ENCODE assay signal across 10 mouse cellular contexts in the genomic region with DNA sequence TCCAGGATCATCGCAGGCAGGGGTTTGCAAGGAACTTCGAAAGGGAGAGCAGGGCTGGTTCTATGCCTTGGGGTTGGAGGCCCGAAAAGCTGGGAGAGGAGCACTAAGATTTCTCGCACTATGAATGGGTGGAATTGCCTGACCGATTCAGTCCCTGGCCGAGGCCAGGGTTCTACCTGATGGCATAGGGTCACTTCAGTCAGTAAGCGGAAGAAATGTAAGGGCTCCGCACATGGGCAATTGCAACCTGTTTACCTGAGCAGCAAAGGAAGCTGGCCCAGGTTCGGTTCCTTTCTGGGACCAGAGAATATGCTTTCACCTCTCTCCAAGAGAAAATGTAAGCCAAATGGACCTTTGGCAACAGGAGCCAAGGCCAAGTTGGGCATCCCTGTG. TPM values are rescaled to one million over a fixed set of nuclear protein-coding genes. Genes with fewer than 3 reads are reported as not detected.
DNase-seq lines count a peak whose midpoint lies in the region; ATAC-seq and TF ChIP-seq lines count a peak whose summit lies in the region.
"Had no signal": no experiment of that assay in that cellular context is flagged by ENCODE, and none has a peak within 500 bp of the region (broad histone marks: within the 10 kb centered on the region; RNA-seq: fewer than 3 reads in every experiment).

No protein-coding gene starts in this region.

- H3K4me1 ChIP-seq in kidney, postnatal 0 days (replicated peaks; ENCODE audit: insufficient read depth, low read length): peaks cover 14% of the 10 kb centered on the region
- peaks cover 54% of the 10 kb centered on the region for H3K4me1 ChIP-seq in hindbrain, embryonic 14.5 days (replicated peaks; ENCODE audit: control insufficient read depth, insufficient read depth, low read length)
- H3K4me1 ChIP-seq in midbrain, embryonic 11.5 days (ENCODE audit: control insufficient read depth, insufficient read depth, low read length): peaks cover 55% of the 10 kb centered on the region

- H3K27me3 ChIP-seq in kidney, postnatal 0 days (ENCODE audit: insufficient read depth, low read length): peaks cover 88% of the 10 kb centered on the region
- H3K27me3 ChIP-seq in hindbrain, embryonic 14.5 days (ENCODE audit: control insufficient read depth, insufficient read depth, low read length): peaks cover 55% of the 10 kb centered on the region
- H3K27me3 ChIP-seq in midbrain, embryonic 11.5 days (ENCODE audit: control insufficient read depth, insufficient read depth, low read length): peaks cover 93% of the 10 kb centered on the region

- H3K9ac ChIP-seq in kidney, postnatal 0 days (ENCODE audit: low read depth, low read length): no peak overlapping the region
- H3K9ac ChIP-seq in hindbrain, embryonic 14.5 days: peak overlapping the region; percentile 96
- peak overlapping the region; percentile 24; the same call in 1 of the 2 replicates for H3K9ac ChIP-seq in midbrain, embryonic 11.5 days (ENCODE audit: low read length)
- H3K9ac ChIP-seq: lung, embryonic 15.5 days had no signal

- no peak for DNase-seq in kidney, postnatal 0 days (ENCODE audit: low spot score)
- no peak for DNase-seq in kidney, postnatal 14 days
- DNase-seq in hindbrain, embryonic 14.5 days (ENCODE audit: low spot score): no peak
- no peak for DNase-seq in midbrain, embryonic 11.5 days (ENCODE audit: low spot score, missing footprints)
- DNase-seq in retina, postnatal 1 day: peak; percentile 24
- DNase-seq in frontal cortex, postnatal 36 days (ENCODE audit: low spot score in 2 of 2): no peak
- DNase-seq in gastrocnemius, adult 2 months: no peak
- DNase-seq: kidney, adult 2 months; layer of hippocampus, adult 9-11 months had no signal

- H3K36me3 ChIP-seq in kidney, postnatal 0 days (ENCODE audit: insufficient read depth, low read length): no peaks in the 10 kb centered on the region
- no peaks in the 10 kb centered on the region for H3K36me3 ChIP-seq in hindbrain, embryonic 14.5 days (replicated peaks; ENCODE audit: control insufficient read depth, insufficient read depth)
- no peaks in the 10 kb centered on the region for H3K36me3 ChIP-seq in midbrain, embryonic 11.5 days (ENCODE audit: control insufficient read depth, insufficient read depth, low read length)
- H3K36me3 ChIP-seq: lung, embryonic 15.5 days had no signal

- H3K27ac ChIP-seq in kidney, postnatal 0 days: no peak overlapping the region
- H3K27ac ChIP-seq in hindbrain, embryonic 14.5 days: peak overlapping the region; percentile 98
- peak overlapping the region; percentile 84 for H3K27ac ChIP-seq in midbrain, embryonic 11.5 days (ENCODE audit: low read depth, low read length)
- no peak overlapping the region for H3K27ac ChIP-seq in gastrocnemius, adult 2 months
- H3K27ac ChIP-seq: lung, embryonic 15.5 days had no signal

- ATAC-seq in kidney, postnatal 0 days (replicated peaks; ENCODE audit: low FRiP score, low read depth): no peak
- ATAC-seq in hindbrain, embryonic 14.5 days (ENCODE audit: low FRiP score): no peak
- ATAC-seq in midbrain, embryonic 11.5 days (ENCODE audit: low FRiP score): no peak

- H3K9me3 ChIP-seq in kidney, postnatal 0 days (replicated peaks; ENCODE audit: low read length): no peaks in the 10 kb centered on the region
- H3K9me3 ChIP-seq in hindbrain, embryonic 14.5 days (ENCODE audit: control insufficient read depth, low read length): no peaks in the 10 kb centered on the region
- no peaks in the 10 kb centered on the region for H3K9me3 ChIP-seq in midbrain, embryonic 11.5 days (ENCODE audit: control insufficient read depth, low read length)
- H3K9me3 ChIP-seq: lung, embryonic 15.5 days had no signal

- 0 out of 2 replicates have a peak overlapping the region, but pooled peaks have one; percentile 5 for H3K4me2 ChIP-seq in kidney, postnatal 0 days (ENCODE audit: low read length)
- H3K4me2 ChIP-seq in hindbrain, embryonic 14.5 days (replicated peaks): peak overlapping the region; percentile 64
- peak overlapping the region; percentile 57 for H3K4me2 ChIP-seq in midbrain, embryonic 11.5 days

- 10% methylated on average over 9 of the region's 9 CpGs for WGBS in kidney, postnatal 0 days
- 5% methylated on average over 9 of the region's 9 CpGs for WGBS in hindbrain, embryonic 14.5 days
- 1% methylated on average over 9 of the region's 9 CpGs for WGBS in midbrain, embryonic 11.5 days

- no peak for TF ChIP-seq CTCF in kidney, postnatal 0 days (IDR thresholded peaks at IDR 0.05; ENCODE audit: low read depth)
- no peak for TF ChIP-seq CTCF in gastrocnemius, adult 2 months (IDR thresholded peaks at IDR 0.05)

- H3K4me3 ChIP-seq in kidney, postnatal 0 days (replicated peaks; ENCODE audit: low read depth, low read length): no peak overlapping the region
- peak overlapping the region; percentile 61 for H3K4me3 ChIP-seq in hindbrain, embryonic 14.5 days (replicated peaks; ENCODE audit: low read length)
- peak overlapping the region; percentile 15 for H3K4me3 ChIP-seq in midbrain, embryonic 11.5 days (ENCODE audit: low read depth, low read length)
- H3K4me3 ChIP-seq in gastrocnemius, adult 2 months: no peak overlapping the region
- H3K4me3 ChIP-seq: lung, embryonic 15.5 days had no signal

- intact Hi-C loops in gastrocnemius, adult 2 months (cut with DNase I): loop anchor here (10.0 kb wide), 1 partner anchor 244 kb away; no protein-coding TSS in a partner anchor

RNA-seq across cellular contexts. Expression of gene Ebf3, which starts 4.1 kb away (rescaled TPM):
- 0.22 and 0.30 TPM in 2 replicates for polyA plus RNA-seq in kidney, postnatal 0 days (2015; fragmentation: Nextera tagmentation; extraction: Ambion mirVana)
- polyA plus RNA-seq in hindbrain, embryonic 14.5 days (2014; fragmentation: Nextera tagmentation; extraction: Ambion mirVana): 26.9 and 32.8 TPM in 2 replicates
- polyA plus RNA-seq in midbrain, embryonic 11.5 days (2014; fragmentation: Nextera tagmentation; extraction: Ambion mirVana): 11.2 and 12.7 TPM in 2 replicates
- 1 to 10 TPM; 7.2 to 7.7 TPM for total RNA-seq in gastrocnemius, adult 2 months (2021)

Comparison
In these comparisons a context has a peak if more than half of its experiments do, and no peak if none do; other contexts are left out.
1. H3K27ac ChIP-seq: peak in hindbrain, embryonic 14.5 days (single experiment) and midbrain, embryonic 11.5 days (single experiment); none in kidney, postnatal 0 days (single experiment) and gastrocnemius, adult 2 months (single experiment).
2. H3K4me2 ChIP-seq: peak in every context shown above with its lines; median percentile 64 in hindbrain, embryonic 14.5 days; 57 in midbrain, embryonic 11.5 days; 5 in kidney, postnatal 0 days.
3. H3K4me3 ChIP-seq: peak in hindbrain, embryonic 14.5 days (single experiment) and midbrain, embryonic 11.5 days (single experiment); none in kidney, postnatal 0 days (single experiment) and gastrocnemius, adult 2 months (single experiment).